Mouse (Mus musculus) forelimb bud, embryonic 11.5 days (tissue): Measurements from ENCODE around the gene Nrxn3.

Experiments
- DNase-seq: peaks from one replicate; pipeline ENCODE4 v3.0.0-alpha.2; 2012; ENCODE audit warnings: low read depth, low spot score

Nrxn3 gene

GRCm38 (mm10) chr12:89508970-89509369 is 786.3 kb downstream of the Nrxn3 start:
- DNase-seq, result no peak

- DNase-seq, result peak; percentile 78
These were observed 791.1 kb downstream of the Nrxn3 start for GRCm38 (mm10) chr12:89513759-89514158.

- no peak for DNase-seq
These were observed 793.4 kb downstream of the Nrxn3 start for GRCm38 (mm10) chr12:89516046-89516445.

GRCm38 (mm10) chr12:89530679-89531350 is 808.1 kb downstream of the Nrxn3 start:
- DNase-seq, result peak; percentile 61

- DNase-seq, result no peak
These were observed 828.6 kb downstream of the Nrxn3 start for GRCm38 (mm10) chr12:89551291-89551690.

- no peak for DNase-seq
These were observed 830.7 kb downstream of the Nrxn3 start for GRCm38 (mm10) chr12:89553223-89553880.

GRCm38 (mm10) chr12:89554171-89554570 is 831.5 kb downstream of the Nrxn3 start:
- DNase-seq, result no peak

GRCm38 (mm10) chr12:89554740-89555430 is 832.2 kb downstream of the Nrxn3 start:
- DNase-seq, result no peak

GRCm38 (mm10) chr12:89558921-89559320 is 836.2 kb downstream of the Nrxn3 start:
- no peak for DNase-seq

GRCm38 (mm10) chr12:89561989-89562565 is 839.4 kb downstream of the Nrxn3 start:
- DNase-seq, result peak; percentile 52

- DNase-seq, result no peak
These were observed 846.2 kb downstream of the Nrxn3 start for GRCm38 (mm10) chr12:89568723-89569377.

- no peak for DNase-seq
These were observed 869.8 kb downstream of the Nrxn3 start for GRCm38 (mm10) chr12:89592459-89592858.

- DNase-seq, result no peak
These were observed 891.0 kb downstream of the Nrxn3 start for GRCm38 (mm10) chr12:89613670-89614069.

- no peak for DNase-seq
These were observed 903.1 kb downstream of the Nrxn3 start for GRCm38 (mm10) chr12:89625746-89626145.

GRCm38 (mm10) chr12:89640046-89640445 is 917.4 kb downstream of the Nrxn3 start:
- DNase-seq, result no peak

GRCm38 (mm10) chr12:89641460-89641859 is 918.8 kb downstream of the Nrxn3 start:
- no peak for DNase-seq

GRCm38 (mm10) chr12:89653211-89653610 is 930.5 kb downstream of the Nrxn3 start:
- DNase-seq, result no peak

- DNase-seq, result no peak
These were observed 938.5 kb downstream of the Nrxn3 start for GRCm38 (mm10) chr12:89661219-89661618.

- DNase-seq, result peak; percentile 10
These were observed 946.2 kb downstream of the Nrxn3 start for GRCm38 (mm10) chr12:89668856-89669255.

- no peak for DNase-seq
These were observed 950.1 kb downstream of the Nrxn3 start for GRCm38 (mm10) chr12:89672819-89673218.

GRCm38 (mm10) chr12:89685633-89686032 is 963.0 kb downstream of the Nrxn3 start:
- no peak for DNase-seq

- DNase-seq, result no peak
These were observed 966.4 kb downstream of the Nrxn3 start for GRCm38 (mm10) chr12:89689086-89689485.
